Mouse (Mus musculus): ENCODE results near the gene Macrod2. TPM values are rescaled to one million over a fixed set of nuclear protein-coding genes. Genes with fewer than 3 reads are reported as not detected.

Gene Macrod2
- polyA plus RNA-seq, 1 experiment from 2014 or later = 11.5 TPM

DNA sequence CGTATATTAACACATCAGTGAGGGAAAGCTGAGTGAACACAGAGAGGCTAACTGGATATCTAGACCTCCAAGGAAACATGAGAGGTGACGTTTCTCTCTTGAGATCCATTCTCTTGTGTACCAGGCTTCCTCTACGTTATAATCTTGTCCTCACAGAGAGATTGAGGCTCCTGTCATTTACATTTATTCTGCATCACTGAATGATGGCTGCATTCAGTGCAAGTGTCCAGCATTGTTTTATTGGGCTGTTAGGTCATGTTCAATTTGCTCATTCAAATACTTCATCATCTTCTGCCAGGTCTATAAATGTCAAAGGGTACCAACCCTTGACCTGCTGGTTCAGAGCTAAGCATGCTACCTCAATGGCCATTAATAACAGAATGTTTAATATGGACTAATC, 1302.4 kb downstream of the Macrod2 start:
- 62% methylated on average over 3 of the region's 3 CpGs for WGBS (ENCODE audit: insufficient replicate concordance)
- Histone ChIP-seq H3K36me3 (no peaks in the 10 kb centered on the region), H3K4me2 (no peak overlapping the region), H3K4me1 (replicated peaks) (no peaks in the 10 kb centered on the region), H3K9ac (no peak overlapping the region), H3K9me3 (replicated peaks) (no peaks in the 10 kb centered on the region), H3K4me3 (replicated peaks) (no peak overlapping the region), H3K27ac (no peak overlapping the region), H3K27me3 (no peaks in the 10 kb centered on the region)
- DNase-seq (no peak), ATAC-seq (ENCODE audit: low read depth) (no peak)

DNA sequence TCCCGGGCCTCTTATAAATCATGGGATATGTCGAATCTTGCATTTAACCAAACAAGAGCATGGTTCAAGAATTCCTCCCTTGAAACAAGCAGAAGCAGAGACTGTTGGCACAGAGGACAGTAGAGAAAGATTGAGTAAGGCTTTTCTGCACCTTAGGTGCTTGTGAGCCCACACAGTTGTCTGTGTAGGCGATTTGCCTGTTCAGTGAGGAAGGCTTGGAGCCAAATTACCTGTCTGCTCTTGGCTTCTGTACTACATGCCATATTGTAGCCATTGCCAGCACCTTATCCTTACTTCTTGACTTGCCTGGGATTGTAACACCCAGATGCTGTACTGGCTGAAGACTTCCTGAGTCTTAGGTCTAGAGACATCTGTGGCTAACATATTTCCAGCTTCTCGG, 1303.2 kb downstream of the Macrod2 start:
- Histone ChIP-seq H3K9me3 (replicated peaks) (no peaks in the 10 kb centered on the region), H3K36me3 (no peaks in the 10 kb centered on the region), H3K4me3 (replicated peaks) (no peak overlapping the region), H3K4me1 (replicated peaks) (no peaks in the 10 kb centered on the region), H3K27me3 (no peaks in the 10 kb centered on the region), H3K4me2 (no peak overlapping the region), H3K27ac (no peak overlapping the region), H3K9ac (no peak overlapping the region)
- WGBS (ENCODE audit: insufficient replicate concordance) = 69% methylated on average over 4 of the region's 4 CpGs
- ATAC-seq (ENCODE audit: low read depth) (no peak), DNase-seq (no peak)

DNA sequence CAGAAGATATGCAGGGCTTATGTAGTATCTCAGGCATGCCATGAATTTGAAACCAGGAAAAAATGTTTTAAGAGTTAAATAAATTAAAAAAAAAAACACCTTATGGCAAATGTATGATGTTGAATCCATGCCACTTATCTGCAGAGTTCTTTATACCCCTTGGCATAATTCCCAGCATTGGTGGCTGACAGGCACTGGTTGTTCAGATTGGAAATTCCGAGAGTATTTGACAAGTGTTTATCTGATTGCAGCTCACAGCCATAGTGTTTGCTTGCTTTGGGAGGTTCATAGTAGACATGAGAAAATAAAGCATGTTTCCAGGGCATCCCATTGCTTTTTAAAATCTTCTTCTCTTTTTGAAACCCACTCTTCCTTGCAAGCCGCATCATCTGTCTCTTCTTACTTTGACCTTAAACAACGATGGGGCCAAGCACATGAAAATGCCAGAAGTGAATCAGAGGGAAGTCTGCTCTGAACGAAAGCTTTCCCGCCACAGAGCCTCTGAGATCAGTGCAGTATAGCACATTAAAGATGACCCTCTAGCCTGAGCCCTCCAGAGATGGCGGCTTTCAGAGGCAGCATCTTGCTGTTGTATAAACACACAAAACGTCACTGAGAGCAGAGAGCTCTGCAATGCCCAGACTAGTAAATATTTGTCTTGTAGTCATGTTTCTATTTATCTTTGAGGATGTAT, 1305.8 kb downstream of the Macrod2 start:
- WGBS (ENCODE audit: insufficient replicate concordance) = 48% methylated on average over 7 of the region's 7 CpGs
- ATAC-seq (ENCODE audit: low read depth) = no peak
- no peak overlapping the region for H3K4me2 ChIP-seq

DNA sequence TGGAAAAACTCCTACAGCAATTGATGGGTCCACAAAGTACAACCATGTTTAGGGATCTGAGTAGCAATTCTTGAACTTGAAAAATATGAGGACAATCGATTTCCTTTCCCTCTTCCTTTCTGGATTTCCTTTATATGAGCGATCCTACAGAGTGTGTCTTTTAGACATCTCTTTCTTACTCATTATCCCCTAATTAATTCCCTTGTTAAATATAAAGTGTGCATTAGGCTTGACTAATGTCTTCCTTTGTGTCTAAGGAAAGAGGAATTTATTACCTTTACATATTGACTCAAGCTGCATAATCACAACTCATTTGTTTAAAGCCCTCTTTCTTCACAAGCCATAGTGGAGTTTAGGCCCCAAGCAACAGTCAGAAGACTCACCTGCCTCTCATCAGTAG, 1316.7 kb downstream of the Macrod2 start:
- WGBS (ENCODE audit: insufficient replicate concordance) = 59% methylated on average over 2 of the region's 2 CpGs
- no peak for ATAC-seq (ENCODE audit: low read depth)
- DNase-seq = no peak
- Histone ChIP-seq H3K9ac (no peak overlapping the region), H3K4me2 (no peak overlapping the region), H3K36me3 (no peaks in the 10 kb centered on the region), H3K27me3 (no peaks in the 10 kb centered on the region), H3K4me3 (replicated peaks) (no peak overlapping the region), H3K27ac (no peak overlapping the region), H3K9me3 (replicated peaks) (no peaks in the 10 kb centered on the region), H3K4me1 (replicated peaks) (no peaks in the 10 kb centered on the region)

More for the DNA sequence above, 1305.8 kb downstream of the Macrod2 start:
- no peaks in the 10 kb centered on the region for H3K27me3 ChIP-seq
- no peak for DNase-seq
- no peak overlapping the region for H3K27ac ChIP-seq
- no peaks in the 10 kb centered on the region for H3K36me3 ChIP-seq
- no peak overlapping the region for H3K4me3 ChIP-seq (replicated peaks)
- no peaks in the 10 kb centered on the region for H3K4me1 ChIP-seq (replicated peaks)
- no peaks in the 10 kb centered on the region for H3K9me3 ChIP-seq (replicated peaks)
- H3K9ac ChIP-seq = no peak overlapping the region

DNA sequence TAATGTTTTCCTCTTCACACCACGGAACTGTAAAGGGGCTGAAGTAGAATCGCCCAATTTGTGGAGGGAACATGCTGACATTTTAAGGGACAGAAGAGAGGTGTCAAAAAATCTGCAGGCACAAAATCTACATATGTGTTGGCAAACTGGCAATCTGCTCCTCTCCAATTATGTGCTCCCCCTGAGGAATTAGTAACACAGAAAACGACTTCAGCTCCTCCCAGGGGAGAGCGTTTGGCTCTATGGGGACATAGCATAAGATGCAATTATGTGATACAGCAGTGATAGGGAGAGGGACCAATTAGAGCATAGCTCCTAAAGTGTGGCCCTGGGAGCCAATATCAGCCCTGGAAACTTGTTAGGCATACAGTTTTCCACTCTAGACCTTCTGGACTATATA, 1317.2 kb downstream of the Macrod2 start:
- Histone ChIP-seq H3K9me3 (replicated peaks) (no peaks in the 10 kb centered on the region), H3K27ac (no peak overlapping the region), H3K36me3 (no peaks in the 10 kb centered on the region), H3K9ac (no peak overlapping the region), H3K4me2 (no peak overlapping the region), H3K4me3 (replicated peaks) (no peak overlapping the region), H3K4me1 (replicated peaks) (no peaks in the 10 kb centered on the region), H3K27me3 (no peaks in the 10 kb centered on the region)
- ATAC-seq (ENCODE audit: low read depth) (no peak), DNase-seq (no peak)
- WGBS (ENCODE audit: insufficient replicate concordance) = 75% methylated on average over 4 of the region's 4 CpGs

DNA sequence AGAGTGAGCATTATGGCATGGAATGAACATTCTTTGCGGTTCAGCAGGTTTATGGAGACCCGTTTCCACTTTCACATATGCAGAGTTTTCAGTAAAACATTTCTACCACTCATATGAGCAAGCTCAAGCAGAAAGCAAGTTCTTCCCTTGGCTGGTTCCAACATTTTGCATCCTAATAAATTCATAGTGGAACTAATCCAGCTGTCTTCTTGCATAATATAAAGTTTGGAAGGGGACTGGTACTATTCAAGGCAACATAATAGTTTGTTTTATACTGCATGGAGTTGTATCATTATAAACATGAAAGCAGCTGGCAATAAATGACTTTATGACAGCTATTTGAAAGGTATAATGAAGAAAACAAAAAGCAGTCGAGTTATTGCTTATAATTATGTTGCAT, 1320.0 kb downstream of the Macrod2 start:
- no peak overlapping the region for H3K9ac ChIP-seq
- H3K36me3 ChIP-seq = no peaks in the 10 kb centered on the region
- H3K4me3 ChIP-seq (replicated peaks) = no peak overlapping the region
- H3K27me3 ChIP-seq = no peaks in the 10 kb centered on the region
- ATAC-seq (ENCODE audit: low read depth) = no peak
- no peak overlapping the region for H3K4me2 ChIP-seq
- no peaks in the 10 kb centered on the region for H3K9me3 ChIP-seq (replicated peaks)
- WGBS (ENCODE audit: insufficient replicate concordance) = 61% methylated on average over 3 of the region's 3 CpGs
- no peak for DNase-seq
- no peak overlapping the region for H3K27ac ChIP-seq
- no peaks in the 10 kb centered on the region for H3K4me1 ChIP-seq (replicated peaks)

DNA sequence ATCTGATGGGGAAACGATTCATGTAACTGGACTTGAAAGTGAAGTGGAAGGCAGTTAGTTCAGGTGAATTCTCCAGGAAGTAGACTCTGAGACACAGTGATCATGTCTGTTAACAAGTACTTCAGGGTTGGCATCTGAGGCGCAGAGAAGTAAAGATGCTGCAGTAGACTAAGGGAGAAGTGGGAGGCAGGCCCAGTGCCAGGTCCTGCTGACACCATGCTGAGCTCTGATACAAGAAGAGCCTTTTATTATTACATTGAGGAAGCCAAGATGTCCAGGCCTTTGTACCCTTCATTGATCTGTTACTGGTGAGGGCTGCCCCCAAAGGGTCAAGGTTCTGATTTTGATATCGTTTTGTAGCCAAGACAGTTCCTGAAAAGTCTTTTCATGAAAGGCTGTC, 1327.4 kb downstream of the Macrod2 start:
- no peak for ATAC-seq (ENCODE audit: low read depth)
- Histone ChIP-seq H3K36me3 (no peaks in the 10 kb centered on the region), H3K27ac (no peak overlapping the region), H3K9ac (no peak overlapping the region), H3K9me3 (replicated peaks) (no peaks in the 10 kb centered on the region), H3K4me1 (replicated peaks) (no peaks in the 10 kb centered on the region), H3K27me3 (no peaks in the 10 kb centered on the region), H3K4me2 (no peak overlapping the region), H3K4me3 (replicated peaks) (no peak overlapping the region)
- WGBS (ENCODE audit: insufficient replicate concordance) = 58% methylated on average over 3 of the region's 3 CpGs
- no peak for DNase-seq

- no peak for DNase-seq
- no peaks in the 10 kb centered on the region for H3K36me3 ChIP-seq
- ATAC-seq (ENCODE audit: low read depth) = no peak
These were observed 1333.9 kb downstream of the Macrod2 start for GRCm38 (mm10) chr2:141728998-141729397.

DNA sequence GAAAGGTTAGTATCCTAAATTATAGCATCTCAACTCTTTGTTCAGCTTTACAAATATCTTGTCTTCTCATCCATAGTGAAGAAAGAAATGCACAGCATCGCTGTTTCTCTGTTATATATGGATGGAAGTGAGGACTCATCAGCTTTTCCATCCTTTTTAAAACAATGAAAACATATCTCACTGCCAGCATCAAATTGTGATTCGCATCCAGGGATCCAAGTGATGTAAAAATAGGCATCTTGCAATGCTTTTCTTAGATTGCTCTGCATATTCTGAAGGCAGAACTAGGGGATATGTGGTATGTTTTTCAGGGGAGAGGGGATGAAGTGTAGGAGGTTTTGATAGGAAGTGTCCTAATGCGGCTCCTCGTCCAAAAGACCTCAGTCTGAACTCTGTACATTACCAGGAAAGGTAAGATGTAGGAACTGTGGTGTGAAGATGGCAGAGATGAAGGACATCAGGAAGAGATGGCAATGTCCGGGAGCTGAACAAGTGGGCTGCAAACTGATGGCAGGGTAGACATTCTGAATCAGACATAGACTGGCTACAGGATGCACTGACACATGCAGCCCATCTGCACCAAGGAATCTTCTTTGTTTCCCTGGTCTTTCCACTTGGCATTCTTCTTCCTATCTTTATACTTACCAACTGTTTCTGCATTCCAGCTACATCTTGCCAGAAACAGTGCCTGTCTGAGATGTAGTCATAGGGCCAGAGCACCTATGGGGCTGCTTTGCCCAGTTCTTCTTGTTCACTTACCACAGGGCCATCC, 1341.8 kb downstream of the Macrod2 start:
- 62% methylated on average over 5 of the region's 5 CpGs for WGBS (ENCODE audit: insufficient replicate concordance)
- no peak for ATAC-seq (ENCODE audit: low read depth)
- no peaks in the 10 kb centered on the region for H3K36me3 ChIP-seq
- no peaks in the 10 kb centered on the region for H3K27me3 ChIP-seq
- H3K4me2 ChIP-seq = no peak overlapping the region
- no peaks in the 10 kb centered on the region for H3K9me3 ChIP-seq (replicated peaks)
- H3K4me3 ChIP-seq (replicated peaks) = no peak overlapping the region
- no peak for DNase-seq
- H3K27ac ChIP-seq = no peak overlapping the region
- no peaks in the 10 kb centered on the region for H3K4me1 ChIP-seq (replicated peaks)
- no peak overlapping the region for H3K9ac ChIP-seq

More at GRCm38 (mm10) chr2:141728998-141729397, 1333.9 kb downstream of the Macrod2 start:
- Histone ChIP-seq H3K9ac (no peak overlapping the region), H3K4me2 (no peak overlapping the region), H3K4me3 (replicated peaks) (no peak overlapping the region), H3K4me1 (replicated peaks) (no peaks in the 10 kb centered on the region), H3K27ac (no peak overlapping the region), H3K9me3 (replicated peaks) (no peaks in the 10 kb centered on the region), H3K27me3 (no peaks in the 10 kb centered on the region)
- WGBS (ENCODE audit: insufficient replicate concordance) = 58% methylated on average over 4 of the region's 4 CpGs

DNA sequence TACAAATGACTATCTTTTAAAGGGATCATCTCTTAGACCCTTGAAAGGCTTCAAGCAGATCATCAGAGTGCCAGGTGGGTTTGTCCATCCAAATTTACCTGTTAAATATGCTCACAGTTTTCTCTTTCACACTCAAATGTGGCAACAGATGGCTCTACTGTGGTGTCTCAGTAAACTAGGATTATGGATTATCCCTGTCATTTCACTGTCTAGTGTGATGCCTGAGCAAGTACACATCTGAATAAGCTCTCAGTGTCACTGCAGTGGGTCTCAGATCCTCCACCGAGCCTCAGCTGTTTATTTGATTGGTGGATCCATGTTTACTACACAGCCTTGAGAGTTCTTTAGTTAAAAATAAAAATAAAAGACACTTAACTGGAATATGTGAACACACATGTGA, 1343.6 kb downstream of the Macrod2 start:
- no peak overlapping the region for H3K27ac ChIP-seq
- no peak overlapping the region for H3K4me2 ChIP-seq
- DNase-seq (no peak), ATAC-seq (ENCODE audit: low read depth) (no peak)
- 82% methylated on average over 1 of the region's 1 CpGs for WGBS (ENCODE audit: insufficient replicate concordance)
- H3K27me3 ChIP-seq = no peaks in the 10 kb centered on the region
- no peaks in the 10 kb centered on the region for H3K4me1 ChIP-seq (replicated peaks)
- no peak overlapping the region for H3K9ac ChIP-seq
- no peaks in the 10 kb centered on the region for H3K36me3 ChIP-seq
- H3K9me3 ChIP-seq (replicated peaks) = no peaks in the 10 kb centered on the region
- no peak overlapping the region for H3K4me3 ChIP-seq (replicated peaks)

GRCm38 (mm10) chr2:141740318-141740717, 1345.2 kb downstream of the Macrod2 start:
- Histone ChIP-seq H3K9ac (no peak overlapping the region), H3K27ac (no peak overlapping the region), H3K36me3 (no peaks in the 10 kb centered on the region), H3K27me3 (no peaks in the 10 kb centered on the region), H3K4me3 (replicated peaks) (no peak overlapping the region), H3K4me1 (replicated peaks) (no peaks in the 10 kb centered on the region), H3K9me3 (replicated peaks) (no peaks in the 10 kb centered on the region), H3K4me2 (no peak overlapping the region)
- 80% methylated on average over 5 of the region's 5 CpGs for WGBS (ENCODE audit: insufficient replicate concordance)
- DNase-seq (no peak), ATAC-seq (ENCODE audit: low read depth) (no peak)

DNA sequence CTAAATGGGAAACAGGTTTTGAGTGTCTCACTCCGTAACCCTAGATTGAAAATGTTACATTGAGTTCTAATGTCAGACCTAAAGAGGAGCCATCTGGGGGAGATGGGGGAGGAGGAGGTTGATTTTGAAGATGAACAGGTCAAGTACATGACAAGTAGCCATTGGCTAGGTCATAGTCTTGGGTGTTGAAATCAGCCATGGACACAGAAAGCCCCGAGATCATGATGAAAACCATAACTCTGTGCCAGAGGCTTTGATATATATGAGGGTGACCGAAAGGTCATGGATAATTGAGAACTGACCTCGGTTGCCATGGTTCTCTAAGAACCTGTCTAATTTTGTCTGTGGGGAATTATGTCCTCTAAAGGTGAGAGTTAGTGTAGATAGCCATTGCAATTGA, 1405.1 kb downstream of the Macrod2 start:
- DNase-seq (no peak), ATAC-seq (ENCODE audit: low read depth) (no peak)
- H3K27ac ChIP-seq = no peak overlapping the region
- no peaks in the 10 kb centered on the region for H3K4me1 ChIP-seq (replicated peaks)
- H3K9ac ChIP-seq = no peak overlapping the region
- WGBS (ENCODE audit: insufficient replicate concordance) = 67% methylated on average over 4 of the region's 4 CpGs
- H3K36me3 ChIP-seq = no peaks in the 10 kb centered on the region
- H3K27me3 ChIP-seq = no peaks in the 10 kb centered on the region
- no peak overlapping the region for H3K4me2 ChIP-seq
- no peak overlapping the region for H3K4me3 ChIP-seq (replicated peaks)
- no peaks in the 10 kb centered on the region for H3K9me3 ChIP-seq (replicated peaks)

Measured in liver, embryonic 13.5 days (tissue).